Mouse (Mus musculus) embryonic facial prominence, embryonic 10.5 days (tissue): Measurements from ENCODE around the gene Tex264. TPM values are rescaled to one million over a fixed set of nuclear protein-coding genes. Genes with fewer than 3 reads are reported as not detected.
"Not testable (repeated sequence)": the region's sequence is repeated elsewhere in the genome, so short reads cannot be mapped to it uniquely, and the experiment has no call there.

ENCODE experiments used
- DNase-seq: peaks from one replicate; pipeline ENCODE4 v3.0.0-alpha.2; 2017; ENCODE audit warnings: low spot score
- H3K27ac ChIP-seq: fragments of 300-500 bp; sonication (generic); replicated peaks from 2 replicates; pipeline ENCODE4 v1.5.1; 2016; ENCODE audit warnings: mild to moderate bottlenecking
- H3K27me3 ChIP-seq: fragments of 300-500 bp; sonication (generic); replicated peaks from 2 replicates; pipeline ENCODE4 v1.6.1; 2016; ENCODE audit warnings: low read depth, mild to moderate bottlenecking; ENCODE audit not compliant: poor library complexity, severe bottlenecking
- H3K36me3 ChIP-seq: fragments of 300-500 bp; sonication (generic); replicated peaks from 2 replicates; pipeline ENCODE4 v1.6.1; 2016; ENCODE audit warnings: mild to moderate bottlenecking, moderate library complexity
- H3K4me1 ChIP-seq: fragments of 300-500 bp; sonication (generic); 2 replicates; pipeline ENCODE4 v1.6.1; 2016
- H3K4me3 ChIP-seq: fragments of 300-500 bp; sonication (generic); 2 replicates; pipeline ENCODE4 v1.5.1; 2016; ENCODE audit warnings: mild to moderate bottlenecking, moderate library complexity
- H3K9me3 ChIP-seq: fragments of 300-500 bp; sonication (generic); 2 replicates; pipeline ENCODE4 v1.6.1; 2016; ENCODE audit warnings: mild to moderate bottlenecking
- WGBS: fragments of 180-500 bp; shearing (Covaris S2); methylation state at CpG from one replicate; pipeline ENCODE4 v1.1.7; 2016; 5-methylcytosine and 5-hydroxymethylcytosine counted together
- polyA plus RNA-seq: library from polyadenylated mRNA; unstranded; fragments of >200 nt; fragmentation: Nextera tagmentation; extraction: Ambion mirVana; gene quantifications from 2 replicates; pipeline ENCODE4 v1.2.1, GENCODE M21; 2016

The Tex264 gene
- polyA plus RNA-seq, 1 experiment from 2014 or later: 28.7 TPM

DNA sequence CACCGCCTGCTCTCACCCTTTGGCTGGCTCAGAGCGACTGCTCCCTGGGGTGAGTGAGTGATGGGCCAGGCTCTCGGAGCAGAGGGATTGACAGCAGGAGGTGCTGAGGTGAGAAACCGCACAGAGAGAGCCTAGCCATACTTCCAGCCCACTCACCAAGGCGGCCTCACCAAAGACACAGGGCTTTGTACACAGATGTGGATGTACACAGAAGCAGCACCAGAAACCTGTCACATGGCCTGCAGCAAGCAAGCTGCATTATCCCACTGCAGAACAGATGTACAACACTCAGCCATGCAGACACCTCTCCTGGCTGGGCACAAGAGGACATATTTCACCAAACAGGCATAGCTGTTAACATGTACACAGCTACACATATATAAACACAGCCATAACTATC is 28.1 kb downstream of the Tex264 start:
- peaks cover 43% of the 10 kb centered on the region for H3K4me1 ChIP-seq
- no peaks in the 10 kb centered on the region for H3K9me3 ChIP-seq
- H3K4me3 ChIP-seq: no peak overlapping the region
- H3K27ac ChIP-seq: no peak overlapping the region
- 44% methylated on average over 5 of the region's 5 CpGs for WGBS
- H3K36me3 ChIP-seq: peaks cover 43% of the 10 kb centered on the region
- DNase-seq: no peak
- H3K27me3 ChIP-seq: peaks cover 45% of the 10 kb centered on the region

DNA sequence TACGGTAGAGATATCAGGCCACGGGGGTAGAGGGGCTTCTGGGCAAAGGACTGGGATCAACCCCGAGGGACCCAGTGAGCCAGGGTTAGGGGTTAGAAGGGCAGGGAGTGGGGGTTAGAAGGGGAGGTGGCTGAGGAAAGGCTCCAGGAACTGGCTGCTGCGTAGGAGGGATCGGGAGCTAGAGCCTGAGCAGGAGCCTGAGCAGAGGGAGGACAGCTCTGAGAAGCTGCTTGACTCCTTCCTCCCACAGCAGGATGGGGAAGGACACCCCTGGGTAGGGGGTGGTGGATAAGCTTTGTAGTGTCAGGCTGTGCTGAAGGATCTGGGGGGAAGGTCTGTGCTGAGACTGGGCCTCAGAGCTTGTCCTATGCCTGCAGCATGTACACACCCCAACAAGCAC is 28.9 kb downstream of the Tex264 start:
- 34% methylated on average over 5 of the region's 5 CpGs for WGBS
- peaks cover 45% of the 10 kb centered on the region for H3K27me3 ChIP-seq
- DNase-seq: no peak
- H3K4me1 ChIP-seq: peaks cover 43% of the 10 kb centered on the region
- no peaks in the 10 kb centered on the region for H3K9me3 ChIP-seq
- H3K36me3 ChIP-seq: peaks cover 35% of the 10 kb centered on the region
- no peak overlapping the region for H3K4me3 ChIP-seq
- H3K27ac ChIP-seq: no peak overlapping the region

DNA sequence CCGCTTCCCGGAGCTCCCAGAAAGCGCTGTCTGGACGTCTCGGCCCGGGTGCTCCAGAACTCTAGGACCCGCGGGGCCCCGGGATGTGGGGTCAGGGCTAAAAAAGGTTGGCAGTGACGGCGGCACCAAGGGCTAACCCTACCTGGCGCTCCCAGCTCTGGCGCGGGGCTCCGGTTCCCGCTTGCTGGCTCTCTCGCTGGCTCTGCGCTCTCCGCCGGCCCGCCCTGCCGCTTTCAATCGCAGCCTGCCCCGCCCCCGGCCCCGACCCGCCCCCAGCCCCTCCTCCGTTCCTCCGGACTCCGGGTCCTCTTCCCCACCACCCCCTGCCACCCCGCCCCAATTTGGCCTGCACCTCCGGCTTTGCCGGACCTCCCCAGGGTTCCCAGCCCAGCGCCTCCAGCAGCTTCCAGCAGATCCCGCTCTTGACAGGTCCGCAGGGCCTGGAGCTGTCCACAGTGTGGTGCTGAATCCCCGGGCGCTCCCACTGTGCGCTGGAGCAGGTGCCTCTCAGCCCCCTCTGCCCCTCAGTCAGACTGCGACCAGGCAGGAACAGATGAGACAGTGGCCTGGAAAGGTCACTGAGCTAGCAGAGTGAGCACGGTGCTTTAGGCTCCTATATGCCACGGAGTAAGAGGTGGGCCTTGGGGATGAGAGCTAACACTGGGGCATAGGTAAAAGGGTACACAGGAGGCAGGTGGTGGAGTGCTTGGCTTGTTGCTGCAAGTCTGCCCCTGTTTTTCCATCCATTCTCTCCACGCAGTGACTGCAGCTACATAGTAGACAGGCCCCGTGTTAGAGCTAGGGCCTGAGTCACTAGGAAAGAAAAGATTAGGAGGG is 29.6 kb downstream of the Tex264 start, which contains the start of gene Grm2:
Gene Grm2 (minus strand): TSS at position 199 of the 837 bp plus-strand sequence.
- peak within 1 kb of the TSS; percentile 44; the same call in 1 of the 2 replicates for H3K27ac ChIP-seq
- peaks cover 28% of the 10 kb centered on the region for H3K36me3 ChIP-seq
- H3K27me3 ChIP-seq: peaks cover 45% of the 10 kb centered on the region
- 1% methylated on average over 43 of the region's 44 CpGs for WGBS
- DNase-seq: peak; percentile 89
- no peaks in the 10 kb centered on the region for H3K9me3 ChIP-seq
- peaks cover 40% of the 10 kb centered on the region for H3K4me1 ChIP-seq
- H3K4me3 ChIP-seq: peak within 1 kb of the TSS; percentile 55

DNA sequence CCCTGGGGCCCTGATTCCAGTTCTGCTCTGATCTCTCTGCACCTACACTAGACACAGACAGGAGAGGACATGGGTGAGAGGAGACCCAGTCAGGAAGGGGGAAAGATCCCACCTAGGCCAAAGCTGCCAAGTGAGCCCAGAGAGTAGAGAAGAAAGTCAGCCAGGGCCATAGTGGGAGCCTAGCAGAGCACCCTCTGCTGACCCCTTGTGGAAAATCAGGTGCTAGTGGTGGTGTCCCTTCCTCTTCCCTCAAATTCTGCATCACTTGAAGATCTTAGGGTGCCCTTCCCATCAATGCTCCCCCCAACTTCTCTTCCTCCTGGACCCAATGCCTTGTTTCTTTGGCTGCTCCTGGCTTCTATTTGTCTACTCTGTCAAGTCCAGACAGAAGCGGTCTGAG is 33.0 kb downstream of the Tex264 start:
- no peak for DNase-seq
- Histone ChIP-seq H3K36me3 (0 out of 2 replicates have a peak, but pooled peaks cover 2% of the 10 kb centered on the region), H3K27me3 (peaks cover 47% of the 10 kb centered on the region), H3K27ac (no peak overlapping the region), H3K4me1 (peaks cover 22% of the 10 kb centered on the region), H3K4me3 (no peak overlapping the region), H3K9me3 (no peaks in the 10 kb centered on the region)
- WGBS: 82% methylated on average over 1 of the region's 1 CpGs

DNA sequence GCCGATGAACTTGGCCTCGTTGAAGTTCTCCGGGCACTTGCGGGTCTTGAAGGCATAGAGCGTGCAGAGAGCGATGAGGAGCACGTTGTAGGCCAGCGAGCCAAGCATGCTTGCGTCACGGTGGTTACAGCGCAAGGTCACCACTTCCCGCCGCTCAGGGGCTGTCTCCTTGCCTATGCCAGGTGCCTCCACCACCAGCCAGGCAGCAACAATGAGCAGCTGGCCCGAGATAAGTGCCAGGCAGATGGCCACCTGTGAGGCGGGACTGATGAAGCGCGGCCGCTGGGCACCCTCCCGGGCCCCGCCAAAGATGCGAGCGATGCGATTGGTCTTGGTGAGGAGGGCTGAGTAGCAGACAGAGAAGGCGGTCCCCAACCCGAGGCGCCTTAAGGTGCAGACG is 38.5 kb downstream of the Tex264 start:
- H3K4me3 ChIP-seq: no peak overlapping the region
- no peak overlapping the region for H3K27ac ChIP-seq
- no peaks in the 10 kb centered on the region for H3K4me1 ChIP-seq
- H3K9me3 ChIP-seq: no peaks in the 10 kb centered on the region
- DNase-seq: no peak
- peaks cover 11% of the 10 kb centered on the region; the same call in 1 of the 2 replicates for H3K27me3 ChIP-seq
- 79% methylated on average over 27 of the region's 27 CpGs for WGBS
- H3K36me3 ChIP-seq: no peaks in the 10 kb centered on the region

DNA sequence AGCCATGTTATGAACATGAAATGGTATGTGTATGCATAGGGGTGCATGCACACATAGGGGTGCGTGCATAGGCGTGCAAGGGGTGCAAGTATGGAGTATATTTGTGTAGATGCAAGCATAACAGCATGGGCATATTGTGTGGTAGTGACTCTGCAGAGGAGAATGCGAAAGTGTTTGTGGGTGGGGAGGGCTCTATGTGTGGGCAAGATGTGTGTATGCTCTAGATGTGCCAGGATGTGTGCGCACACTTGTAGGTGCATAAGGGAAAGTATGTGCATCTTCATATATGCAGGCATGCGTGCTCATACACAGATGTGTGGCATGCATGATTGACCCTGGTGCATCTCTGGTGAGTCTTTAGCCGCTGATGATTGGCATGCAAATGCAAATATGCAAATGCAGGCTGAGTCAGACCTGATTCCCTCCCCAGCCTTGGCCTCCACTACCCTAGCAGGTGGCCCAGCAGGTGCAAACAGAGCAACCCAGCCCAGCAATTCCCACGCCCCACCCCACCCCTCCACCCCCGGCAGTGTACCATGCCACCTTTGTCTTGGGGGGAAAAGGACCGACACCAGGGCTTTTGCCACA is 39.9 kb downstream of the Tex264 start:
- no peak for DNase-seq
- WGBS: 81% methylated on average over 9 of the region's 9 CpGs
- no peak overlapping the region for H3K4me3 ChIP-seq

DNA sequence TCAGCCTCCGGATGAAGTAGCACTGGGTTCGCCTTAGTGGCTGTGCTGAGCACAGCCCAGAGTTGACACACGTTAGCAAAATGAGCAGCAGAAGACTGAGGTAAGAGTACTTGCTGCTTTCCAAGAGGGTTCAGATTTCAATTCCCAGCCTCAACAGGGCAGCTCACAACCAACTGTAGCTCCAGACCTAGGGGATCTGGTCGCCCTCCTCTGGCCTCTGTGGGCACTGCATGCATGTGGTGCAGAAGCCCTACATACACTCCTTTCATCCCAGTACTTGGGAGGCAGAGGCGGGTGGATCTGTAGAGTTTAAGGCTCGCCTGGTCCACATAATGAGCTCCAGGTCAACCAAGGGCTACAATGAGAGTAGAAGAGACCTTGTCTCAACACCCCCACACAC is 41.9 kb downstream of the Tex264 start:
- Histone ChIP-seq H3K4me3 (no peak overlapping the region), H3K36me3 (no peaks in the 10 kb centered on the region), H3K4me1 (no peaks in the 10 kb centered on the region), H3K27me3 (peaks cover 11% of the 10 kb centered on the region; the same call in 1 of the 2 replicates), H3K27ac (no peak overlapping the region), H3K9me3 (no peaks in the 10 kb centered on the region)
- no peak for DNase-seq
- 74% methylated on average over 6 of the region's 6 CpGs for WGBS

More for the DNA sequence above, 39.9 kb downstream of the Tex264 start:
- Histone ChIP-seq H3K36me3 (no peaks in the 10 kb centered on the region), H3K9me3 (no peaks in the 10 kb centered on the region), H3K27ac (no peak overlapping the region), H3K27me3 (peaks cover 11% of the 10 kb centered on the region; the same call in 1 of the 2 replicates), H3K4me1 (no peaks in the 10 kb centered on the region)

DNA sequence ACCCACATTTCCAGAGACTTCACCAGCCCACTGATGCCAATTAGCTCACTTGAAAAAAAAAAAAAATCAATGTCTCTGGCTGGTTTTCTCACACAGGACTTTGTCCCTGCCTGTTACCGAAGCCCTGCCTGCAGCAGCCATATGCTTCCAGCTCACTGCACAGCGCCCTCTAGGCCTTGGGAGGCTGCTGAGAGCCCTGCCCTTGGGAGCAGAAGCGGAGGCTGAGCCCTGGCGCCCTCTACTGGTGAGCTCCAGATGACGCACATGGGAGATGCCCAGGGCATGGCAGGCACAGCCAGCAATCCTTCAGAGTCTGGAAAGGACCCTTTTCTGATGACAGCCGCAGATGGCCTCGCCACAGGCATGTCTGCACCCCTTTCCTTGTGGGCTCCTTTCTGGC is 42.6 kb downstream of the Tex264 start:
- no peaks in the 10 kb centered on the region for H3K9me3 ChIP-seq

DNA sequence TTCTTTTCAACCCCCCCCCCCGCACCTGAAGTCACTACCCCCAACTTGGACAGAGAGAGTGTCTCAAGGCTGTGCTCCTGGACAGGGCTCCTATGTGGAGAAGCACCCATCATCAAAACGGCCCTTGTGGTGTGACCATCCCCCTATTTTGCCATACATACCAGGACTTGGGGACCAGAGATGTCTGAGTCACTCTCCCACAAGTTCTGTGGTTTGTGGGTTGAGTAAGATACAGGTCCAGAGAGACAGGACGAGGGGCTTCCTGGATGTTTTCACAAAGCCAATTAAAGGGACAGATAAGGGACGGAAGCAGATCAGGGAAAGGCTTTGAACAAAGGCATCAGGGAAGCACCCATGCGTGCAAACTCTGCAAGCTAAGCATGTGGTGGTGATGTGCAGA is 44.4 kb downstream of the Tex264 start:
- H3K27me3 ChIP-seq: no peaks in the 10 kb centered on the region
- H3K27ac ChIP-seq: no peak overlapping the region
- no peaks in the 10 kb centered on the region for H3K4me1 ChIP-seq
- no peak for DNase-seq
- no peaks in the 10 kb centered on the region for H3K36me3 ChIP-seq
- H3K9me3 ChIP-seq: no peaks in the 10 kb centered on the region
- H3K4me3 ChIP-seq: no peak overlapping the region
- WGBS: 65% methylated on average over 5 of the region's 5 CpGs

More for the DNA sequence above, 42.6 kb downstream of the Tex264 start:
- H3K27ac ChIP-seq: no peak overlapping the region
- peaks cover 11% of the 10 kb centered on the region; the same call in 1 of the 2 replicates for H3K27me3 ChIP-seq
- no peak overlapping the region for H3K4me3 ChIP-seq
- H3K36me3 ChIP-seq: no peaks in the 10 kb centered on the region
- DNase-seq: peak; percentile 82
- 31% methylated on average over 7 of the region's 7 CpGs for WGBS
- no peaks in the 10 kb centered on the region for H3K4me1 ChIP-seq

DNA sequence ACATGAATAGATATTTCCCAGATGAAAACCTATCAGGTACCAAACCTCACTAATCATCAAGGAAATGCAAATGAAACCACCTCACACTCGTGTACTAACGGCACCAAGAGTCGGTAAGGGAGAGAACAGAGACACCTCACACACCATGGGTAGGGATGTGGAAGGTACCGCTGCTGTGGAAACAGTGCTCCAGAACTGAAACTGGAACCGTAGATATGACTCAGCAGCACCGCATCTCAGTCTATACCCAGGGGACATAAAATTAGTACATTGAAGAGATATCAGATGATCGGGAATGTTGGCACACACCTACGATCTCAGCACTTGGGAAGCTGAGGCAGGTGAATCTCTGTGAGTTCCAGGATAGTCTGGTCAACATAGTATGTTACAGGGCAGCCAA is 47.6 kb downstream of the Tex264 start:
- WGBS: 93% methylated on average over 8 of the region's 8 CpGs
- H3K4me3 ChIP-seq: no peak overlapping the region
- H3K9me3 ChIP-seq: no peaks in the 10 kb centered on the region
- no peak overlapping the region for H3K27ac ChIP-seq
- DNase-seq: no peak
- H3K4me1 ChIP-seq: no peaks in the 10 kb centered on the region
- H3K36me3 ChIP-seq: no peaks in the 10 kb centered on the region
- no peaks in the 10 kb centered on the region for H3K27me3 ChIP-seq

DNA sequence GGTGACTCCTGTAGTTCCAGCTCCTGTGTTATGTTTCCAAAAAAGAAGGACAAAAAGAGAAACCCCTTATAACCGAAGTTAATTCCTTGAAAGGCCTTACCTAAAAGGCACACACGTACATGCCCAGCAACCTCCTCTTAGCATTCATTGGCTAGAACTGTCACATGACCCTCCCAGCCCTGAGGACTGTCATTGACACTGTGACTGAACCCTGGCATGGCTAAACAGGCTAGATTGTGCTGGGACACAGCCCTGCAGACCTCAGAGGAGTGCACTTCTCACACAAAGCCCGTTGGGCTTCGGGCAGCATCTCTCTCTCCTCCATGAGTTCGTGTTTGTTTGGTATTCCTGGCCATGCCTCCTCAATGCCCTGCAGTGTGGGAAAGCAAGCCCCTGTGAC is 53.5 kb downstream of the Tex264 start:
- DNase-seq: no peak
- Histone ChIP-seq H3K36me3 (no peaks in the 10 kb centered on the region), H3K4me3 (no peak overlapping the region), H3K4me1 (peaks cover 7% of the 10 kb centered on the region), H3K27ac (no peak overlapping the region), H3K27me3 (no peaks in the 10 kb centered on the region), H3K9me3 (no peaks in the 10 kb centered on the region)
- WGBS: 67% methylated on average over 5 of the region's 5 CpGs

DNA sequence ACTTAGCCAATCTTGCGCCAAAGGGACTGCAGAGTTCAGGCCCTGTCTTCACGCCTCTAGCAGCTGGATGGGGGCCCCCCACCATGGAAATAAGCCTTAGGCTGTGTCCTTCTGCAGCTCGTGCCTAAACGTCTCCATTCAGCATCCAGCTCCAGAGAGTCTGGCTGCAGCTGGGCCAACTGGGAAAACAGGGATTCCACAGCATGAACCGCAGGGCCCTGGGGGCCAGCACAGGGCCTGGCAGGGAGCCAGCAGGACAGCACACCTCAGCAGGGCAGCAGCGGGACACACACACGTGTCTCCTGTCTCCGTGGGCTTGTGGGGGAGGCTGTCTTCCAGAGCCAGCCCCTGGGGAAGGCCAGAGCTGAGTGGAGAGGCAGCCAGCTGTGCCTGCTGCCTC is 57.9 kb downstream of the Tex264 start:
- not testable (repeated sequence) for H3K4me3 ChIP-seq, H3K36me3 ChIP-seq, H3K27me3 ChIP-seq, DNase-seq, H3K27ac ChIP-seq, H3K9me3 ChIP-seq
- peaks cover 11% of the 10 kb centered on the region for H3K4me1 ChIP-seq
- 23% methylated on average over 8 of the region's 8 CpGs for WGBS

DNA sequence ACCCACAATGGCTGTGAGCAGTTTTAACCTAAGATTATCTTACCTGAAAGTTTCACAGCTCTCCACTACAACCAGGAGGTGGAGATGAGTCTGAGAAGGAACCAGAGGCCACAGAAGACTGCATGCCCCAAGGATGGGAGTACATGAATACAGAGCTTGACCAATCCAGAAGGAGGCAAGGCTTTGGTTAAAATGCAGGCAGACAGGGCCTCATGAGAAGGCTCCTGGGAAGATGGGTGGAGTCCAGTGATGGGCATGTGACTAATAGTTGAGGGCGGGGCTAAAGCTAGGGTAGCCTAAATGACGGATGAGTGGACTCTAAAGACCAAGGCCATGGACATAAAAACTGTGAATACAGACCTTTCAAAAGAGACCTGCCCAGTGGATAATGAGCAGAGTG is 59.4 kb downstream of the Tex264 start, which contains the start of gene Iqcf6:
Gene Iqcf6 (plus strand): TSS at position 301 of the 400 bp plus-strand sequence.
- H3K9me3 ChIP-seq: no peaks in the 10 kb centered on the region
- no peak within 1 kb of the TSS for H3K27ac ChIP-seq
- no peak for DNase-seq
- H3K4me3 ChIP-seq: no peak within 1 kb of the TSS
- H3K36me3 ChIP-seq: no peaks in the 10 kb centered on the region
- H3K27me3 ChIP-seq: no peaks in the 10 kb centered on the region
- 78% methylated on average over 2 of the region's 2 CpGs for WGBS
- peaks cover 11% of the 10 kb centered on the region; the same call in 1 of the 2 replicates for H3K4me1 ChIP-seq
